Mouse (Mus musculus) kidney, adult 8-10 months (tissue): ENCODE results near the gene Picalm.
A peak's percentile ranks its signal among the peaks of the same experiment; 100 is the strongest.

ENCODE experiments used
- DNase-seq, 2 experiments: peaks; one replicate each; pipeline ENCODE4 v3.0.0; 2022

Picalm gene

DNA sequence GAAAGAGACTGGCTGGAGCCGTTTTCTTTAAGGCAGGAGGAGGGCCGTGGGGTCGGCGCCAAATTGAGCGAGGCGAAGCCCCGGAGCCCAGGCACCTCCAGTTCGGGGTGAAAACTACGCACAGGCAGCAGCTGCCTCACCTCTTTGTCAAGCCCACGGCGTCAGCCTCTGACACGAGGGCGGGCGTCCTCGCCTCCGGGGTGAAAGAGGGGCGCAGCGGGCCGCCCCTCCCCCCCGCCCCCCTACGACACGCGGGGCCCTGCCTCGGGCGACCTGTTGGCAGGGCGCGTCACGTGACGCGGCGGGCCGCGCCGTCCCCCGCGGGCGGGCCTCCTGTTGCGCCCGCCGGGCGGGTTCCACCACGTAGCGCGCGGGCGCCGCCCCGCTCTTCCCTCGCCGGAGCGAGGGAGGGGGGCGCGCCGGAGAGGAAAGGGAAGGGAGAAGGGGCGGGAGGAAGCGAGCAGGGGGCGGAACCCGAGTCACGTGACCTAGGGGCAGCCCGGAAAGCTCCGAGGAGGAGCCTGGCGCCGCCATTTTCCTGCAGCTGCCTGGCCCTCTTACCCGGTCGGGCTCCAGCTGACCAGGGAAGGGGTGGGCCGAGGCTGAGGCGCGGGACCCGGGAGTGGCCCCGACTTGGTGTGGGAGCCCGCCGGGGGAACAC is at the start of gene Picalm:
TSS of gene Picalm (plus strand) at position 482 of the 661 bp plus-strand sequence.
- DNase-seq: peak; percentile 97

- DNase-seq: no peak
These were observed 46.2 kb upstream of the Picalm start for GRCm38 (mm10) chr7:90083799-90084198.

- no peak for DNase-seq
These were observed 45.5 kb upstream of the Picalm start for GRCm38 (mm10) chr7:90084531-90084930.

GRCm38 (mm10) chr7:90085713-90086112 is 44.3 kb upstream of the Picalm start:
- DNase-seq: no peak

GRCm38 (mm10) chr7:90086821-90087220 is 43.2 kb upstream of the Picalm start:
- no peak for DNase-seq

GRCm38 (mm10) chr7:90090996-90091395 is 39.0 kb upstream of the Picalm start:
- no peak for DNase-seq

DNA sequence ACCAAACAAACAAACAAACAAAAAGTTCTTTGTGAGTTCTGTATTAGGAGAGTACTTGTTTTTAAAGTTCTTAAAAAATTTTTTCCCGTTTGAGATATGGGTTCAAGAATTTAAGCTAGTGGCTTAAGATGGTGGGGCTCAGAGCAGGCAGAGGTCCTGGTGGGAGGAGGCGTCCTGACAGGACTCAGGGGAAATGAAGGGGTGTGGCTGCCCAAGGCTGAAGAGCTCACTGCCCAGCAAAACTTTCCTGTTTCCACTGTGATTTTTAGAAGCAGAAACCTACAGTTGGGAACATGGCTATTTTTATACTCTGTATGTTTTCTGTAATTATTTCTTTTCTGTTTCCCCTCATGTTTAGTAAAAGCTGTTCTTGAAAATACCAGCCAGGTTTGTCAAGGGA is 38.3 kb upstream of the Picalm start:
- DNase-seq: no peak

GRCm38 (mm10) chr7:90092452-90093450 is 37.3 kb upstream of the Picalm start:
- DNase-seq: peak; percentile 36 to 69

DNA sequence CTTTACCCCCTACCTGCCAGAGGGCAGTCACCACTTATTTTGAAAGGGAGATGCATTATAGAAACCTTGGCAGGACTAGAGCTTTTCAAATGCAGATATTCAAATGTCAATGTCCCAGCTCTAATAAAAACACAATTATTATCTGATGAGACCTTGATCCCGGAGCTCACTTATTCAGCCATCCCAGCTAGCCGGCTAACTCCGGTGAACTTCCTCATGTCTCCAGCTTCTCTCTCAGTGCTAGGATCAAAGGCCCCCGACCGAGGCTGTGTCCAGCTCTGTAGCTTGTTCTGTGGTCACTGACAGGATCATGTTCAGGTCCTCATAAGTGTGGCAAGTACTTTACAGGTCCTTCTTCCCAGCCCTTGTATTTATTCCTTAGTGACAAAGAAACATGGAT is 34.9 kb upstream of the Picalm start:
- no peak for DNase-seq

DNA sequence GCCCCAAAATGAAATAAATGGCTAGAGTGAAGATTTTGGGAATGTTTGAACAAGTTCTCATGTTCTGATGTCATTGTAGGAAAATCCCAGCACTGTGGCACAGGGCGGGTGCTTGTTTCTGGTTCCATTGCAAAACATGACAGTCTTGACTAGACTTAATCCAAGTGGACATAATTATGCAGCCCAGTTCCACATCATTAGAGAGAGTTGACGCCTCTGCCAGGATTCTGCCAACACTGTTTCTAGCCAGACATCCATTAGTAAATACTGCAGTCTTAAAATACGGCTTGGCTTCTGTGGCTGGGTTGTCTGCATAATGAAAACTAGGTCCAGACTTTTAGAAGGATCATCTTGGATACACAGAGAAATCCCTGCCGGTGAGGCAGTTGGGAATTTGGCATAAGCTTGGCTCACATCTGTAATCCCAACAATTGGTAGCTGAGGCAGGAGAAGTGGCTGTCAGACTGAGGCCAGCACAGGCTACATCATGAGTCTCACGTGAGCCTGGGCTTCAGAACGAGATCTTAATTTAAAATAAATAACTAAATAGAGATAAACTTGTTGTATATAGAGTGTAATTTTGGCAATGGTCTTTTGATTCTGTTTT is 34.1 kb upstream of the Picalm start:
- DNase-seq: peak; percentile 31 to 36

DNA sequence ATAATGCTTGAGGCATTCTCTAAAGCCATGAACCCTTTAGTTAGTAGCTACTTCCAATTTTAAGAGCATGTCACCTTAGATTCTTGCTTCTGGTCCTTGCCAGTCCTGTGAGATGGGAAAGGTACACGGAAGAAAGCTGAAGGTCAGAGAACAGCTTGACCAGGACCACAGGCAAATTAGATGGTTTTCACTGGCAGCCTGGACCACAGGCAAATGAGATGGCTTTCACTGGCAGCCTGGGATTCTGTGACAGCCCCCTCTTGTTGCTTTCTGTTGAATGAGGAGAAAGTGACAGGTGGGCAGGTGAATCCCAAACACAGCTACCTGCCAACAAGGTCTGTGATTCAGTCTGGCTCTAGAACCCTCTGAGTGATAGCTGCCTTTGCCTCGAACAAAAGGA is 33.4 kb upstream of the Picalm start:
- no peak for DNase-seq

DNA sequence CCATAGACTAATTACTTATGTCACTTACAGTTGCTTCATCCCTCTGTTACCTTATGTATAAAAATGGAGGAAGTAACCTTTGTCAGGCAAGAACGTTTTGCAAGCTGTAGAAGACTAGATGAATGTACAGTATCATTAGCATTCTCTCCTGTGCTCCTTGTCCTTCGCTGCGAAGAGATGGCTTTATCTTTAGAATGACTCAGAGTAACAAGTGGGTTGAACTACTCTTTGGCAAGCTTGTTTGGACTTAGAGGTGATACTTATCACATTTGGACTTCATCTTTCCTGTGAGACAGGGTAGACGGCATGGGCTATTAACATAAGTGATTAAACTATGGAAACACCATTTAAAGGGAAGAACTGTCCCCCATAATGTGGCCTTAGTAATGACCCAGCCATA is 31.8 kb upstream of the Picalm start:
- no peak for DNase-seq

- no peak for DNase-seq
These were observed 30.8 kb upstream of the Picalm start for GRCm38 (mm10) chr7:90099248-90099647.

GRCm38 (mm10) chr7:90100614-90101160 is 29.3 kb upstream of the Picalm start:
- peak; percentile 29 to 31 for DNase-seq

DNA sequence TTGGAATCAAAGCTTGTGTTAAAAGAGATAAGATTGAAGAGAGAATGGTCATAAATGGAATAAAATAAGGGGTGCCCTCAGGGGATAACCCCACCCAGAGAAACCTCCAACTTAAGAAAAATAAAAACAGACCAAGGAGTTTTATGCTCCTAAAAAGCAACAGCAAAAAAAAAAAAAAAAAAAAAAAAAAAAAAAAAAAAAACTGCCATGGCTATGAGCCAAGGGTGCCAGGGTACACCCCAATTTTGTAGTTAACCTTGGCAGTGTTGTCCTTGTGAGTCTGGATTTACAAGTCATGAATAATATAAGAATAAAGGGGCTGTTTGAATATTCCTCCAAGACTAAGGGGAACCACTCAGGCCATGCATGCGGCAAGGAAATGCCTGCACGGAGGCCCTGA is 13.9 kb upstream of the Picalm start:
- DNase-seq: no peak

DNA sequence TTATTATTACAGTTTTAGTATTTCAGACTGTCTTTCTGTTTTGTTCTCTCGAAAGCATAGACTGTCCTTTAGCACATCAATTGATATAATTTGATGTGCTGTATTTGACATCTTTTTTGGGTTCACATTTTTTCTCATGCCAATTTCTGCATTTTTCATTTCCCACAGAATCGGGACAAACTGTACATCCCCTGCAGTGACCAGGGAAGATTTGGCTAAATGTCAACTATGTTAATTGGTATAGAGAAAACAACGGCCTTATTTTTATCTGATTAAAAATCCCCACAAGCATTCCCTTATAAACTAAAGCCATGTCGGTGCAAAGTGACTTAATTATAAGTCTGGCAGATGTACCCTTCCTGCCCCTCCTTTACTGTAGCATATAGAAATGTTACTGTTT is 9.9 kb upstream of the Picalm start:
- DNase-seq: no peak

DNA sequence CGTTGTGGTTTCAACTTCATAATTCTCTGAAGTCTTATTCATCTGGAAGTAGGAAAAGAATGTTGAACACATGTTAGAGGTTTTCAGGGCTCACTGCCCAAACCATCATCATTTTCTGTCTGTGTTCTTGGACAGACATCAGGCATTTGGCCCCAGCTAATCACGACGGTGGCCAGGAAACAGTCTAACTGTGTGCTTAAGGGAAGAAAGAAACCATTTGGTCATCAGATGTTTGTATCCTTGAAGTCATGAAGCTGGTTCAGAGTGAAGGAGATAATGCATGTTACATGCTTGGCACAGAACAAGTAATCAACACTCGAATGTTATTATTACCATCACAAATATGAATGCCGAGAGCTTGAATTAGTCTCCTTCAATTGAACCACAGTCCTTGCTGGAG is 5.0 kb upstream of the Picalm start:
- no peak for DNase-seq

GRCm38 (mm10) chr7:90128631-90129200 is 1.3 kb upstream of the Picalm start:
- DNase-seq: no peak

- DNase-seq: peak; percentile 63 to 79
These were observed 712 bp upstream of the Picalm start for GRCm38 (mm10) chr7:90129271-90129731.

GRCm38 (mm10) chr7:90130501-90131375 is 725 bp downstream of the Picalm start:
- DNase-seq: peak in 1 of 2 experiments; percentile 36

DNA sequence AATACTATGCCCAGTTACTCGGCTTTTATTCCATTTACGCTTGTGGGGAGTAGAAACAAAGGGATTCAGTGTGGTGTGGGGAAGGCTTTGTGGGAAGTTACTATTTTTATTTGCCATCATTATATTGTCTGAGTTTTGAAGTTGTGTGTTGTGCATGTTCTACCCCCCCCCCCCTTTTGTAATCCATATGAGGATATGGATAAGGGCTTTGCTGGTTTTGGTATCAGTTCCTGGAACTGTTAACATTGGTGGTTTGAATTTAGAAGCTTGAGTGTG is 1.3 kb downstream of the Picalm start:
- no peak for DNase-seq

DNA sequence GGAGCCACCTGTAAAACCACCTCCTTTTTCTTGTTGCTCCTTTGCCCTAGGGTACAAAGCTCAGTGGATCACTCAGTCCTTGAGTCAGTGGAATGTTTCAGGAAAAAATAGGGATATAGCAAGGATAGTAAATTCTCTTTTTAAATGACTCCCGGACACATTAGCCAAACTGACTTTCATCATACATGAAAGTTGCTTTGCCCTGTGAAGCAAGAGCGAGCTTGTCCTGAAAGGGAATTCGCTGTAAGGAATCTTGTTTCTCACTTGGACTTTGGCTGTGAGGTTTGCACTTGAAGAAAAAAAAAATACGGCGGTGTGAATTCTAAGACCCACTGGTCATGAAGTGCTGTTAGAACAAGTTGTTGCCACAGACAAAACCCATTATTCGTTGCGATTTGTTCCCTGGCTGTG is 1.8 kb downstream of the Picalm start:
- peak; percentile 75 to 89 for DNase-seq
